In genomic region chr9:121366864-121367245, GRCm38 (mm10) we compare ENCODE assay signal across 8 mouse cellular contexts.
DNase-seq lines count a peak whose midpoint lies in the region; ATAC-seq lines count a peak whose summit lies in the region.

No protein-coding gene starts in this region.

- H3K36me3 ChIP-seq in heart, embryonic 15.5 days = peaks cover 13% of the 10 kb centered on the region

- 75% methylated on average over 12 of the region's 12 CpGs for WGBS in heart, embryonic 15.5 days

- peak; percentile 73 for DNase-seq in cerebellum, adult 11-12 months
- no peak for DNase-seq in cerebellum, adult 11 months
- peak; percentile 53 for DNase-seq in lung, postnatal 36 days
- DNase-seq in lung, postnatal 25 days (ENCODE audit: low spot score) = no peak
- peak; percentile 83 for DNase-seq in skeletal muscle tissue, adult 2 months (ENCODE audit: low read depth, low spot score)
- no peak for DNase-seq in layer of hippocampus, adult 11-12 months (ENCODE audit: low spot score)
- no peak for DNase-seq in frontal cortex, adult 2 months (ENCODE audit: extremely low spot score in 1 of 2, low spot score in 1 of 2)

- no peak for ATAC-seq in heart, embryonic 15.5 days (replicated peaks; ENCODE audit: insufficient number of reproducible peaks, insufficient read depth, low FRiP score, low read depth)

- H3K27ac ChIP-seq in heart, embryonic 15.5 days = peak overlapping the region; percentile 43; the same call in 1 of the 2 replicates

- H3K4me1 ChIP-seq in heart, embryonic 15.5 days (replicated peaks) = peaks cover 41% of the 10 kb centered on the region

- no peak overlapping the region for H3K4me3 ChIP-seq in heart, embryonic 15.5 days

- H3K9ac ChIP-seq in heart, embryonic 15.5 days = no peak overlapping the region

- H3K4me2 ChIP-seq in heart, embryonic 15.5 days = no peak overlapping the region

- H3K27me3 ChIP-seq in heart, embryonic 15.5 days = no peaks in the 10 kb centered on the region

- no peaks in the 10 kb centered on the region for H3K9me3 ChIP-seq in heart, embryonic 15.5 days (replicated peaks)

Comparison
In these comparisons a context has a peak if more than half of its experiments do, and no peak if none do; other contexts are left out.
1. DNase-seq: peak in cerebellum, adult 11-12 months (single experiment), lung, postnatal 36 days (single experiment) and skeletal muscle tissue, adult 2 months (single experiment); none in cerebellum, adult 11 months (single experiment), lung, postnatal 25 days (single experiment), layer of hippocampus, adult 11-12 months (single experiment) and frontal cortex, adult 2 months (0 of 2).